Mouse (Mus musculus) embryonic fibroblast, embryonic 13.5 days (primary cell): Measurements from ENCODE around the gene Lrrc45. TPM values are rescaled to one million over a fixed set of nuclear protein-coding genes. Genes with fewer than 3 reads are reported as not detected.

Source experiments
- H3K27ac ChIP-seq: 2 replicates; pipeline ENCODE4 v1.5.1; 2012; ENCODE audit warnings: low read length, control low read depth, inconsistent platforms; ENCODE audit not compliant: insufficient read depth
- H3K4me1 ChIP-seq: 2 replicates; pipeline ENCODE4 v1.6.1; 2011; ENCODE audit warnings: low read length; ENCODE audit not compliant: control insufficient read depth, insufficient read depth
- H3K4me3 ChIP-seq: 2 replicates; pipeline ENCODE4 v1.5.1; 2011; ENCODE audit warnings: mild to moderate bottlenecking, control low read depth, low read length; ENCODE audit not compliant: insufficient read depth
- CTCF ChIP-seq: IDR thresholded peaks from 2 replicates; pipeline ENCODE4 v1.5.1; 2011; ENCODE audit warnings: mild to moderate bottlenecking, control low read depth, low read length, moderate library complexity, borderline replicate concordance; ENCODE audit not compliant: insufficient read depth
- POLR2A ChIP-seq: IDR thresholded peaks from 2 replicates; pipeline ENCODE4 v1.6.1; 2011; ENCODE audit warnings: low read depth, mild to moderate bottlenecking, control low read depth, low read length, moderate library complexity
- polyA plus RNA-seq: library from polyadenylated mRNA; stranded (reverse); fragments of >200 nt; gene quantifications from 2 replicates; pipeline ENCODE4 v1.2.4, GENCODE M21; 2011; ENCODE audit warnings: low read depth; ENCODE audit not compliant: missing spikeins, insufficient read length

The Lrrc45 gene
- polyA plus RNA-seq, 1 experiment, result 17.8 TPM

DNA sequence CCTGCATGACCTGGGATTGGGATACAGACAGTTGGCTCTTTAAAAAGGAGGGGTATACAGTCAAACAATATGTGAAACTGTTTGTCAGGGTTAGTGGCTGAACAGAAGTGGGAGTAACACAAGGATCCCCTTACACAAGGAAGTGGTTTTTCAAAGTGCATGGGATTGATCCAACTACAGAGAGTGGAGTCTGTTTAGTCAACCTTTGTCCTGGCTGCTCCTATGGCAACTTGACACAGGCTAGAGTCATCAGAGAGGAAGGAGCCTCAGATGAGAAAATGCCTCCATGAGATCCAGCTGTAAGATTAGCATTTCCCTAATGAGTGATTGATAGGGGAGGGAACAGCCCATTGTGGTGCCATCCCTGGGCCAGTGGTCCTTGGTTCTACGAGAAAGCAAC is 54.5 kb downstream of the Lrrc45 start:
- H3K27ac ChIP-seq, result no peak overlapping the region
- TF ChIP-seq POLR2A (no peak), CTCF (no peak)
- H3K4me3 ChIP-seq, result no peak overlapping the region
- H3K4me1 ChIP-seq, result no peaks in the 10 kb centered on the region

Other genes with a start within 250 kb of the Lrrc45 start
- gene Arl16, start 246.3 kb upstream of the Lrrc45 start, polyA plus RNA-seq, result 24.0 and 30.7 TPM in 2 replicates
- 51.1 and 58.0 TPM in 2 replicates for gene Mrpl12, start 229.3 kb upstream of the Lrrc45 start, polyA plus RNA-seq
- gene Slc25a10, start 222.1 kb upstream of the Lrrc45 start, polyA plus RNA-seq, result 22.0 and 22.4 TPM in 2 replicates
- not detected in 2 replicates for gene Gcgr, start 183.2 kb upstream of the Lrrc45 start, polyA plus RNA-seq
- gene Mcrip1, start 164.2 kb upstream of the Lrrc45 start, polyA plus RNA-seq, result 65.4 and 90.1 TPM in 2 replicates
- gene Ppp1r27, start 162.8 kb upstream of the Lrrc45 start, polyA plus RNA-seq, result not detected in 2 replicates
- 846 and 907 TPM in 2 replicates for gene P4hb, start 140.7 kb upstream of the Lrrc45 start, polyA plus RNA-seq
- gene Arhgdia, start 132.3 kb upstream of the Lrrc45 start, polyA plus RNA-seq, result 500 and 534 TPM in 2 replicates
- gene Alyref, start 115.6 kb upstream of the Lrrc45 start, polyA plus RNA-seq, result 112 and 150 TPM in 2 replicates
- 78.0 and 87.2 TPM in 2 replicates for gene Anapc11, start 115.5 kb upstream of the Lrrc45 start, polyA plus RNA-seq
- not detected in 2 replicates for gene Npb, start 105.4 kb upstream of the Lrrc45 start, polyA plus RNA-seq
- gene Pcyt2, start 96.0 kb upstream of the Lrrc45 start, polyA plus RNA-seq, result 39.5 and 45.2 TPM in 2 replicates
- gene Sirt7, start 88.7 kb upstream of the Lrrc45 start, polyA plus RNA-seq, result 15.9 and 19.2 TPM in 2 replicates
- 39.4 and 43.9 TPM in 2 replicates for gene Mafg, start 80.3 kb upstream of the Lrrc45 start, polyA plus RNA-seq
- 44.5 and 59.0 TPM in 2 replicates for gene Pycr1, start 70.2 kb upstream of the Lrrc45 start, polyA plus RNA-seq
- not detected in 2 replicates for gene Myadml2, start 65.8 kb upstream of the Lrrc45 start, polyA plus RNA-seq
- 0.47 and 0.63 TPM in 2 replicates for gene Notum, start 52.8 kb upstream of the Lrrc45 start, polyA plus RNA-seq
- gene Aspscr1, start 41.0 kb upstream of the Lrrc45 start, polyA plus RNA-seq, result 49.8 and 53.9 TPM in 2 replicates
- 42.8 and 44.1 TPM in 2 replicates for gene Cenpx, start 187 bp upstream of the Lrrc45 start, polyA plus RNA-seq
- gene Rac3, start 7.5 kb downstream of the Lrrc45 start, polyA plus RNA-seq, result 16.0 and 20.8 TPM in 2 replicates
- gene Dcxr, start 13.4 kb downstream of the Lrrc45 start, polyA plus RNA-seq, result 31.6 and 52.4 TPM in 2 replicates
- gene Cbr2, start 18.2 kb downstream of the Lrrc45 start, polyA plus RNA-seq, result 27.8 and 30.7 TPM in 2 replicates
- 1.3 and 15.2 TPM in 2 replicates for gene Hmga1b, start 48.9 kb downstream of the Lrrc45 start, polyA plus RNA-seq
- gene Rfng, start 70.3 kb downstream of the Lrrc45 start, polyA plus RNA-seq, result 12.8 and 13.0 TPM in 2 replicates
- 103 and 112 TPM in 2 replicates for gene Gps1, start 70.3 kb downstream of the Lrrc45 start, polyA plus RNA-seq
- gene Dus1l, start 82.5 kb downstream of the Lrrc45 start, polyA plus RNA-seq, result 23.7 and 24.0 TPM in 2 replicates
- gene Fasn, start 110.6 kb downstream of the Lrrc45 start, polyA plus RNA-seq, result 61.2 and 72.6 TPM in 2 replicates
- 0.82 and 1.9 TPM in 2 replicates for gene Ccdc57, start 218.9 kb downstream of the Lrrc45 start, polyA plus RNA-seq
- 43.8 and 63.2 TPM in 2 replicates for gene Slc16a3, start 234.6 kb downstream of the Lrrc45 start, polyA plus RNA-seq